Mouse (Mus musculus) embryonic facial prominence, embryonic 15.5 days (tissue): ENCODE data around the gene Tmem176a. TPM values are rescaled to one million over a fixed set of nuclear protein-coding genes. Genes with fewer than 3 reads are reported as not detected.
"Not testable (repeated sequence)": the region's sequence is repeated elsewhere in the genome, so short reads cannot be mapped to it uniquely, and the experiment has no call there.

Source experiments
- ATAC-seq: fragments of 200-750 bp; cut with Nextera tagmentation; 2 replicates; pipeline ENCODE4 v1.8.0; 2017; ENCODE audit warnings: low read depth, moderate TSS enrichment; ENCODE audit not compliant: insufficient number of reproducible peaks, low FRiP score, low TSS enrichment
- H3K27ac ChIP-seq: fragments of 300-500 bp; sonication (generic); replicated peaks from 2 replicates; pipeline ENCODE4 v1.5.1; 2015; ENCODE audit warnings: mild to moderate bottlenecking, inconsistent platforms
- H3K27me3 ChIP-seq: fragments of 300-500 bp; sonication (generic); 2 replicates; pipeline ENCODE4 v1.6.1; 2015; ENCODE audit warnings: inconsistent platforms
- H3K36me3 ChIP-seq: fragments of 300-500 bp; sonication (generic); 2 replicates; pipeline ENCODE4 v1.6.1; 2015; ENCODE audit warnings: mild to moderate bottlenecking, inconsistent platforms
- H3K4me1 ChIP-seq: fragments of 300-500 bp; sonication (generic); 2 replicates; pipeline ENCODE4 v1.6.1; 2015; ENCODE audit warnings: inconsistent platforms
- H3K4me2 ChIP-seq: fragments of 300-500 bp; sonication (generic); replicated peaks from 2 replicates; pipeline ENCODE4 v1.6.1; 2015; ENCODE audit warnings: mild to moderate bottlenecking, inconsistent platforms
- H3K4me3 ChIP-seq: fragments of 300-500 bp; sonication (generic); replicated peaks from 2 replicates; pipeline ENCODE4 v1.5.1; 2015; ENCODE audit warnings: mild to moderate bottlenecking, inconsistent platforms
- H3K9ac ChIP-seq: fragments of 300-500 bp; sonication (generic); 2 replicates; pipeline ENCODE4 v1.6.1; 2015; ENCODE audit warnings: inconsistent platforms
- H3K9me3 ChIP-seq: fragments of 300-500 bp; sonication (generic); replicated peaks from 2 replicates; pipeline ENCODE4 v1.6.1; 2016; ENCODE audit warnings: inconsistent platforms
- WGBS: fragments of 180-500 bp; shearing (Covaris S2); methylation state at CpG from one replicate; pipeline ENCODE4 v1.1.7; 2015; 5-methylcytosine and 5-hydroxymethylcytosine counted together
- polyA plus RNA-seq: library from polyadenylated mRNA; unstranded; fragments of >200 nt; fragmentation: Nextera tagmentation; extraction: Ambion mirVana; gene quantifications from 2 replicates; pipeline ENCODE4 v1.2.1, GENCODE M21; 2015

The Tmem176a gene
- polyA plus RNA-seq, 1 experiment from 2014 or later: 77.8 TPM

GRCm38 (mm10) chr6:48865152-48865745 lies 24.5 kb downstream of the Tmem176a start:
- 81% methylated on average over 1 of the region's 1 CpGs for WGBS

GRCm38 (mm10) chr6:48866355-48866950 lies 25.7 kb downstream of the Tmem176a start:
- not testable (repeated sequence) for H3K4me3 ChIP-seq, H3K27ac ChIP-seq, H3K36me3 ChIP-seq, H3K4me2 ChIP-seq, H3K4me1 ChIP-seq, H3K27me3 ChIP-seq, ATAC-seq, H3K9me3 ChIP-seq, H3K9ac ChIP-seq
- WGBS: 17% methylated on average over 1 of the region's 1 CpGs

More at GRCm38 (mm10) chr6:48865152-48865745, 24.5 kb downstream of the Tmem176a start:
- Histone ChIP-seq H3K9ac (no peak overlapping the region), H3K27ac (no peak overlapping the region), H3K4me2 (no peak overlapping the region), H3K4me3 (no peak overlapping the region), H3K9me3 (no peaks in the 10 kb centered on the region), H3K36me3 (no peaks in the 10 kb centered on the region), H3K27me3 (no peaks in the 10 kb centered on the region), H3K4me1 (no peaks in the 10 kb centered on the region)
- ATAC-seq: no peak

- no peak overlapping the region for H3K4me2 ChIP-seq
- H3K36me3 ChIP-seq: no peaks in the 10 kb centered on the region
- 56% methylated on average over 4 of the region's 4 CpGs for WGBS
- no peak overlapping the region for H3K9ac ChIP-seq
- no peaks in the 10 kb centered on the region for H3K9me3 ChIP-seq
- H3K4me1 ChIP-seq: no peaks in the 10 kb centered on the region
- no peak overlapping the region for H3K27ac ChIP-seq
- ATAC-seq: no peak
- no peak overlapping the region for H3K4me3 ChIP-seq
- H3K27me3 ChIP-seq: no peaks in the 10 kb centered on the region
These were observed 26.4 kb downstream of the Tmem176a start for GRCm38 (mm10) chr6:48867158-48867557.

DNA sequence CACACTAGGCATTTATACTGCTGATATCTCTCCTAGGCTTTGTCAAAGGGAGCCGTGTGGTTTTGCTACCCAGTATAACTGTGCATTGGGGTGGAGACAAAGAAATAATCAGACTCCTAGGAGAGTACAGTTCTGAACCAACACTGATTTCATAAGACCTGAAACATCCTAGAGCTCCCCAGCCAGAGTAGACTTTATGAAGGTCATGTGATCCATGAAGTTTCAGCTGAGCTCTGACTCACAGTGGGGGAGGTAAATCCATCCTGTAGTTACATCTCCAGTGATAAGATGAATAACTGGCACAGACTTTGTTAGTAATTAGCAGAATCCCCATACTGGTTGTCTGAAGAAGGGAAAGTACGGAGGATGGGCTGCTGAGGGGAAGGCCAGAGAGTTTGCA lies 29.1 kb downstream of the Tmem176a start:
- Histone ChIP-seq H3K27me3 (no peaks in the 10 kb centered on the region), H3K36me3 (no peaks in the 10 kb centered on the region), H3K9ac (no peak overlapping the region), H3K4me2 (no peak overlapping the region), H3K27ac (no peak overlapping the region), H3K9me3 (no peaks in the 10 kb centered on the region), H3K4me3 (no peak overlapping the region), H3K4me1 (no peaks in the 10 kb centered on the region)
- WGBS: 82% methylated on average over 2 of the region's 2 CpGs
- no peak for ATAC-seq

DNA sequence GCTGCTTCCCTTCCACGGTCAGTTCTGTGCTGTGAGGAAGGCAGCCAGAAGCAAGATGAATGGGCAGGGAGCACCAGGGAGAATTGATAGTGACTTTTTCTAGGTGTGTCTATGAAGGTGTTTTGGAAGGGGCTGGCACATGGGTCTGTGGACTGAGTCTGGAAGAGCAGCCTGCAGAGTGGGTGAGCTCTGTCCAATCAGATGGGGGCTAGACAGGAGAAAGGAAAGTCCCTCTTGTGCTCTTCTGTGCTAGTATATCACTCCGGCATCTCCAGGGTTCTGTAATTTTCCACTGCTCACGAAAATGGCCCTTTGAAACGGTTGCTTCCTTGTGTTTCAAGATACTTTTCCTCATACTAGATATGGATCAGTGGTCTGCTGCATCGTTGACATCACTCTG lies 31.9 kb downstream of the Tmem176a start, which contains the start of gene Aoc1:
Gene Aoc1, plus strand, starts transcription at position 301 of the 400 bp plus-strand sequence.
- Histone ChIP-seq H3K9me3 (no peaks in the 10 kb centered on the region), H3K27ac (no peak within 1 kb of the TSS), H3K27me3 (no peaks in the 10 kb centered on the region), H3K4me1 (no peaks in the 10 kb centered on the region), H3K4me3 (no peak within 1 kb of the TSS), H3K9ac (no peak within 1 kb of the TSS), H3K36me3 (no peaks in the 10 kb centered on the region), H3K4me2 (no peak within 1 kb of the TSS)
- WGBS: 69% methylated on average over 5 of the region's 5 CpGs
- ATAC-seq: no peak

DNA sequence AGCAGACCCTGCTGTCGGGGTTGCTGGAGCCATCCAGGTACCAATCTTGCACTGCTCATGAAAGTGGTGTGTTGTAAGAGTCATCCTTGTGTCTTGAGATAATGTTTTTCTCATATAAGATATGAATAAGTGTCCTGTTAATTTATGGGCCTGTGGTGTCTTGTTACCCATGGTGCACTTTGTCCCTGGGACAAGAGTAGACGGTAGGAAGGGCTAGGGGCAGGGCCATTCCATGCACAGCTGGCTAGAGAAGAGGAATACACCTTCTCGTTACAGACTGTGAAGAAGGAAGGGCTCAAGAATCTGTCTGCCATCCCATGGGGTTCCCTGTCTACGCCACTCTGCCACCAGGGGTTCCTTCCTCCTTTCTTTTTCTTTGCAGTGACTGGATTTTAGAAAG lies 33.9 kb downstream of the Tmem176a start:
- Histone ChIP-seq H3K4me3 (no peak overlapping the region), H3K27ac (no peak overlapping the region), H3K4me1 (no peaks in the 10 kb centered on the region), H3K9ac (no peak overlapping the region), H3K4me2 (no peak overlapping the region), H3K27me3 (no peaks in the 10 kb centered on the region), H3K9me3 (no peaks in the 10 kb centered on the region), H3K36me3 (no peaks in the 10 kb centered on the region)
- WGBS: 81% methylated on average over 4 of the region's 4 CpGs
- no peak for ATAC-seq

DNA sequence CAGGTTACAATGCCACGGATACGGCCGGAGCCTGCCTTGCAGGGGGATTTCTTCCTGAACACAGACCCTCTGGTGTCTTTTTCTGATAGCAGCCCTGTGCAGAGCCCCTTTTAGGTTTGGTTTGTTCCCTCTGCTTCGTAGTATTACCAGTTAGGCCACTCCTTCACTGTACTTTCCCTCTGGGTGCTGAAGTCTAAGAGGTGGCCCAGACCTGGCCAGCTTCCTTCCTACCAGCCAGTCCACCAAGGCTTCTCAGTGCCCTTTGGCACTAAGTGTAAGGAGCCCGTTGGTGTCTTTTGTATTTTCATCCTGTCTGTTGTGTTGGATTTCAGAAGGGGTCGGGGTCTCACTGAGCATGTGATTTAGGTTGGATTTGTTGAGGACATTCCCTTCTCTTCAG lies 34.8 kb downstream of the Tmem176a start:
- Histone ChIP-seq H3K9ac (no peak overlapping the region), H3K4me3 (no peak overlapping the region), H3K4me2 (no peak overlapping the region), H3K4me1 (no peaks in the 10 kb centered on the region), H3K27me3 (no peaks in the 10 kb centered on the region), H3K36me3 (no peaks in the 10 kb centered on the region), H3K27ac (no peak overlapping the region), H3K9me3 (no peaks in the 10 kb centered on the region)
- no peak for ATAC-seq
- WGBS: 87% methylated on average over 6 of the region's 6 CpGs

GRCm38 (mm10) chr6:48876510-48877135 lies 35.9 kb downstream of the Tmem176a start:
- no peak overlapping the region for H3K27ac ChIP-seq
- H3K27me3 ChIP-seq: no peaks in the 10 kb centered on the region
- no peak overlapping the region for H3K4me3 ChIP-seq
- H3K9me3 ChIP-seq: no peaks in the 10 kb centered on the region
- ATAC-seq: no peak
- H3K9ac ChIP-seq: no peak overlapping the region
- H3K4me1 ChIP-seq: no peaks in the 10 kb centered on the region
- H3K4me2 ChIP-seq: no peak overlapping the region
- no peaks in the 10 kb centered on the region for H3K36me3 ChIP-seq
- 45% methylated on average over 5 of the region's 5 CpGs for WGBS

GRCm38 (mm10) chr6:48894203-48894602 lies 53.5 kb downstream of the Tmem176a start:
- no peak for ATAC-seq
- no peak overlapping the region for H3K9ac ChIP-seq
- no peak overlapping the region for H3K27ac ChIP-seq
- WGBS: 75% methylated on average over 4 of the region's 4 CpGs
- no peaks in the 10 kb centered on the region for H3K27me3 ChIP-seq
- H3K4me1 ChIP-seq: no peaks in the 10 kb centered on the region
- no peaks in the 10 kb centered on the region for H3K36me3 ChIP-seq
- no peaks in the 10 kb centered on the region for H3K9me3 ChIP-seq
- H3K4me3 ChIP-seq: no peak overlapping the region
- H3K4me2 ChIP-seq: no peak overlapping the region

- Histone ChIP-seq H3K9ac (no peak overlapping the region), H3K27me3 (no peaks in the 10 kb centered on the region), H3K4me1 (no peaks in the 10 kb centered on the region), H3K9me3 (no peaks in the 10 kb centered on the region), H3K4me3 (no peak overlapping the region), H3K4me2 (no peak overlapping the region), H3K36me3 (no peaks in the 10 kb centered on the region), H3K27ac (no peak overlapping the region)
- no peak for ATAC-seq
- 85% methylated on average over 8 of the region's 8 CpGs for WGBS
These were observed 54.5 kb downstream of the Tmem176a start for GRCm38 (mm10) chr6:48894938-48895818.

DNA sequence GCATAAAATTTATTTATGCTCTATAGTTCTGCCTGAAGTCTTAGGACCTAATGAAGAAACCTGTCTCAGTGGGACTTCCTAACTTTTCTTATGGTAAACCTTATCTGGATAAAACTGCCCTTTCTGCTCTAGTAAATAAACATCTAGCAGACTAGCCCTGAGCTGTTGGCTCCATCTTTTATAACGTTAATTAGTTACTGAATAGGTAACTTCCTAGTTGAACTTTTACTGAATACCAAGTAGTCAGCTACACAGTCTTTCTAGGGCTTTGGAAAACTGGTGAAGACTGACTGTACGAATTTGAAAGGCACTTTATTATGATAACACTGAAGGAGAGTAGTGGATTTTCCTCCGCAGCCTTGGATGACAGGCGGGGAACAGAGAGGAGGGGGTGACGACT lies 55.2 kb downstream of the Tmem176a start:
- no peak overlapping the region for H3K4me3 ChIP-seq
- WGBS: 88% methylated on average over 5 of the region's 5 CpGs
- H3K9me3 ChIP-seq: no peaks in the 10 kb centered on the region
- H3K4me1 ChIP-seq: no peaks in the 10 kb centered on the region
- no peak overlapping the region for H3K4me2 ChIP-seq
- H3K36me3 ChIP-seq: no peaks in the 10 kb centered on the region
- H3K27ac ChIP-seq: no peak overlapping the region
- H3K9ac ChIP-seq: no peak overlapping the region
- no peak for ATAC-seq
- no peaks in the 10 kb centered on the region for H3K27me3 ChIP-seq
